Mouse (Mus musculus): ENCODE measurements around the gene Prkar1b.

Prkar1b gene

DNA sequence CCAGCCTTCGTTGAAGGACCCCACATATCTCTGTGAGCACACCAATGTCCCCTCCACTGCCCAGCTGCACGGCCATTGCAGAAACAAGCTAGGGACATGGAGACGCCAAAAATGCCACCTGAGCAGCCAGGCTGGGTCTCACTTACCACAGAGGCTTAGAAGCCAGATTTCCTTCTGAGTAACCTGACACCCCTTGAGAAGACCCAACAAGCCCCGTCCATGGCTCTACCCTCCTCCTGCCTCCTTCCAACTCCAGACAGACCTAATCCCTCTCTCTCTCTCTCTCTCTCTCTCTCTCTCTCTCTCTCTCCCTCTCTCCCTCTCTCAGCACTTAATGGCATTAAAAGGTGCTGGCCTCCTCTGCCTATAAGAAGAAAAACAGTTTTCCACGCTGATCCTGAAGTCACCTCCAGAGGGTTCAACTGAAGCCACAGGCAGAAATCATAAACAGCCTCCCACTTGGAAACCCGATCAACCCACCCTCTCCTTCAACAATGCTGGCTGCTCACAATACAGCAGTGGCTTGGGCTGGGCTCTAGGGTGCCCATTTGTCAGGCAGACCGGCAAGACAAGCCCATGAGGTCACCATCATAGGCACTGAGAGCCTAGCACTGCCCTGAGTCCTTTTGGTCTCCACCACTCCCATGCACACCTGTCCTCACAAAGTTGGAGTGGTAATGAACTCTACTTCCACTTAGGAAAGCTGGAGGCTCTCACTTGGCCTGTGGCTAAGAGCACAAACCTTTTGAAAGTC, 82.8 kb downstream of the Prkar1b start:
- no peak for DNase-seq (ENCODE audit: low read depth, low spot score)

DNA sequence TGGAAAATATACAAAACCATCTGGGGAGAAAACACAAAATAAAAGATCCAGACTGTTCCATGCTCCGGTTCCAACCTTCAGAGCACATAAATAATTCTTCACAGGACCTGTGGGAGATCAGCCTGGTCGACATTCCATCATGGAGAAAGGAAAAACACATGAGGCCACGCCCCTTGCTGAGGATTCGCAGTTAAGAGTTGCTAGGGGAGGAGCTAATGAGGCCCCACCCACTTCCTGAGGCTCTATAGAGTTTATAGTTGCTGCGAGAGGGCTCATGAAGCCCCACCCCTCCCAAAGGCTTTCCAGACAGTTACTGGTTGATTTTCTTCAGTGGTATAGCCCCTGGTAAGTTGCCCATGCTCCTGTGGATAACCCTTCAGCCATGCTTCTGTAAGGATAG, 85.2 kb downstream of the Prkar1b start:
- peak; percentile 94 for DNase-seq (ENCODE audit: low read depth, low spot score)

DNA sequence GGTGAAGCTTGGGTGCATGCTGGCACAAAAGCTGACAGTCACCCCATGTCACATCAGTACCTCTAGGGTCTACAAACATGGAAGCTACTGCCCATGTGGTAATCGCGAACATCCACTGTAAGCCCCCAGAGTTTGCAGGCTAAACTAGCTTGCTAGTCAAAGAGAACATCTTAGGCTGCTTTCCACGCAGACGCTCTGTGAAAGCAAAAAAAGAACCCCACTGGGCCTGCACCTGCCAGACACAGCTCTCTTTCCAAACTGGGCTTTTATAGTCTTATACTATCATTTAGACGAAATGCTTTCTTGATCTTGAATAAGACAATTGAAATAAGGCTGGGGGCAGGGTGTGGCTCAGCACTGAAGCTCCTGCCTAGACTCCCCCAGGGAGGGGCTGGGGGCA, 88.1 kb downstream of the Prkar1b start:
- DNase-seq (ENCODE audit: low read depth, low spot score) = peak; percentile 35

DNA sequence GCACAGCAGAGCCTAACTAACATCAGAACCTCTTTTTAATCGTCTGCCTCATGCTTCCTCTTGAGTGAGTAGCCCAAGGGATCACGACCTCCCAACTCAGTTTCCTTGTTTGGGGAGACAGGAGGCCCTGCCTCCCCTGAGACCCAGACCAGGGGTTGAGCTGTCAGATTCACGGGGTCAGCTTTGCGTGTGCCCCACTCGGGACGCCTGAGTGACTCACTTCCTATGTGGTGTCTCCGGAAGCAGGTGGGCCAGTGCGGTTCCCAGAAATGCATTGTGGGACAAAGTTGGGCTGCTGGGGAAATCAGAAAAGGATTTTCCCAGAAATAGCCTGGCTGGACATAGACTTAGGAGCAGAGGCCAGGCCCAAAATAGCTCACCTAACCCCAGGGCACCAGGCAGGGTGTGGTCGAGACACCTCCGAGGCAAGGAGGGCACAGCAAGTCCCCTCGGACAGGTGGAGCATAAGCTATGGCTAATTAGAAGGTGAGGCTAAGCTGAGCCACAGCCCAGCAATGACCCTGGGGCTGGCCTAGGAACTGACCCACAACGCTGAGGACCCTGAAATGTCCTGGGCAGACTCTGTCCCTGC, 89.2 kb downstream of the Prkar1b start:
- DNase-seq (ENCODE audit: low read depth, low spot score) = no peak

DNA sequence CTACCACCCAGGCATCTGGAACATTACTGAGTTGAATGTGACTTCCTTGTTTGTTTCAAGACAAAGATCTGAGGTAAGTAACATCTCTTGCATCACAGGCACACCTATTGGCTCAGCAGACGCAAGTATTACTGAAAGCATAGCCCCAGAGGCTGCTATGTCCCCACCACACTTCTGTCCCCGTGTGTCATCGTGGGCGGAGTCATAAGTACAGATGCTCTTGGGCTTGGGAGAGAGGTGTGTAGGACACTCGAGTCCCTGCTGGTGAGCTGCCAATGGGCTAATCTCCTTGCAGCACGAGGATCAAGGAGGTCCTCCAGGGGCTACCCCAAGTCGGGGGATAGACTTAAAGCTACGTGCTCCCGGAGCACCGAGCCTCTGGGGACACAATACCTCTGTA, 96.6 kb downstream of the Prkar1b start:
- no peak for DNase-seq (ENCODE audit: low read depth, low spot score)

DNA sequence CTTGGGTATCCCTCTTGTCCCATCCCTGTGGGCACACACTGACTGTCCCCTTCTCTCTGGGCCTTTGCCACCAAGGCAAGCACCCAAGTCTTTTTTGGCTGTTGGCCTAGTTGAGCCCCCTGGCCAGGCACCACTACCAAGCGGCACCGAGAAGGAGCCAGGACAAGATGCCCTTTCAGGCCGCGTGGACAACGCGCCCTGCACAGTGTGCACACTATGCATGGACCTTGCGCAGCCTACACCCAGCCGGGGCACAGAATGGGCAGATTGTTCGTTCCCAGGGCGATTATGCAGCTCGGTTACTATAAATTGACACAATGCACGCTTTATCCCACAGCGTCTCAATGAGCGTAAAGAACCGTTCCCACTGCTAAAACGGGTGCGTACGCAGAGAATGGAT, 98.5 kb downstream of the Prkar1b start:
- no peak for DNase-seq (ENCODE audit: low read depth, low spot score)

DNA sequence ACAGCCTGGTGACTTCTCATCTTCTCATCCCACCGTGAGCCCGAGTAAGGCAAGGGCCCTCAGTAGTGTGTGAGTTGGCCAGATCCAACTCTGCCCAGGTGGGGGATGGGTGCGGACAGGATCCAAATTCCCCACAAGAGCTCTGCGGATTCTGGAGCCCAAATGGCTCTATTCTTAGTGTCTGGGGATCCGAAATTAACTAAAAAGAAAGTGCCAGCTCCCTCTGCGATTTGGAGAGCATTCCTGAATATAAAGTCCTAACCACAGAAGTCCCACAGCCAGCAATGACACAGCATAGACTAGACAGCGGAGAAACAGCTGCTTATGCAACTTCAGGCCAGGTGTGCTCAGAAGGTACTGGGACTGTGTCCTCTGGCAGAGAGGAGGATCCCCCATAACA, 100.4 kb downstream of the Prkar1b start:
- DNase-seq (ENCODE audit: low read depth, low spot score) = no peak

DNA sequence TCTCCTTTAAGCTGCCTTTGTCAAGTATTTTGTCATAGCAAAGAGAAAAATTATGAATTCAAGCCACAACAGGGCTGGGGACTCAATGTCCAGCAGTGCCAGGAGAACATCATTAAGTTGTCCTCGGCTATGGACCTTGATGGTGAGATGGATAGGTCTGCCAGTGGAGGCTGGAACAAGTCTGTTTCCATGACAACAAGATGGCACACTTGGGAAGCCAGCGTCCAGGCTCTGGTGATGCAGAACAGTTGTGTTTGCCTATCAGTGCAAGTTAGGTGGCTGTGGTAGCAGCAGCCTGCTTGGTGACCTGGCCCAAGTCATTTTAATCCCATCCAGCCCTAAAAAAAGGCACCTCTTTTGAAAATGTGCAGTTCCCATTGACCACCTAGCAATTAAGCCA, 102.6 kb downstream of the Prkar1b start:
- DNase-seq (ENCODE audit: low read depth, low spot score) = no peak

DNA sequence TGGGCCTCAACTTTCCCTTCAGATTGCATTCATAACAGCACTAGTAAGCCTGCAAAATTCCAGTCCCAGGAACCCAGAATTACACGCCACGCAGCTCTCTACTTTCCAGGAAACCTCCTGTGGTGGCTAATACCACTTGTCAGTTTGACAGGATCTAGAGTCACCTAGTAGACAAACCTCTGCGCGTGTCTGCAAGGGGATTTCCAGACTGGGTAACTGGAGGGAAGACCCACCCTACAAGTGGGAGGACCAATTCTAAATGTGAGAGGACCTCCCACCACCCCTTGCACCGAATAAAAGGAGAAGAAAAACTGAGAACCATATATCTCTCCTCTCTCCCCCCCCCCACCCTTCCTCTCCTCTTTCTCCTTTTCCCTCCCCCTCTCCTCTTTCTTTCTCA, 103.2 kb downstream of the Prkar1b start:
- no peak for DNase-seq (ENCODE audit: low read depth, low spot score)

DNA sequence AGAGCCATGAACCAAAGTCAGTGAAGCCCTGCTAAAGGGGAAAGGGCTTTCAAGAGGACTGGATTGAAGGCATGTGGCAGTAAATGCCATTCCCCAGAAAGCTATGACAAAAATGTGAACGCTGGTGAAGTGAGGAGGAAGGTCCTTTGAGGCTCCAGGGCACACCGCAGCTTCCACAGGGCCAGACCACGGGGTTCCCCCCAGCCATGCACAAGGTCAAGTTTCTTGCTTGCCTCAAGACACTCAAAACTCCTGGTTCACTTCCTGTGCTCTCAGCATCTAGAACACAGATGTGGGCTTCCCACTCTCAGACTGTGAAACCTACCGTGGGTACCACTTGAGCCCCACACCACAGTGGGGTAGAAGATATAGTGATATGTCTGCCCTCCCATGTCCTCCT, 106.3 kb downstream of the Prkar1b start:
- no peak for DNase-seq (ENCODE audit: low read depth, low spot score)

DNA sequence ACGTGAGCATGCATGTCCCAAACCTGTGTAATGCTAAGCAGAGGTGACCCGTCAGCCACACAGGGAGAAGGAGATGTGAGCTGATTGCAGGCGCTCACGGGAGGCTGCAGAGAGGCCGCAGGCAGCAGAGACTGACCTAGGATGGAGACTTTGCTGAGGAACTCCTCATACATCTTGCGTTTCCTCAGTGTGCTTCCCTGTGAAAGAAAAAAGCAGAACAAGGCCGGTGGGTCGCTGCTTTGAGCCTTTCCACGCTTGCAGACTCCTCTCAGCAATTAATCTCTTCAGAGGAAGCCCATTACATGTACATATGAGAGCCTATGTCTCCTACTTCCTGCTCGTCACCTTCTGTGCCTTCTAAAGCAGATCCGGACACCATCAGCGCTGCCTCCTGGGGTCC, 107.5 kb downstream of the Prkar1b start:
- no peak for DNase-seq (ENCODE audit: low read depth, low spot score)

DNA sequence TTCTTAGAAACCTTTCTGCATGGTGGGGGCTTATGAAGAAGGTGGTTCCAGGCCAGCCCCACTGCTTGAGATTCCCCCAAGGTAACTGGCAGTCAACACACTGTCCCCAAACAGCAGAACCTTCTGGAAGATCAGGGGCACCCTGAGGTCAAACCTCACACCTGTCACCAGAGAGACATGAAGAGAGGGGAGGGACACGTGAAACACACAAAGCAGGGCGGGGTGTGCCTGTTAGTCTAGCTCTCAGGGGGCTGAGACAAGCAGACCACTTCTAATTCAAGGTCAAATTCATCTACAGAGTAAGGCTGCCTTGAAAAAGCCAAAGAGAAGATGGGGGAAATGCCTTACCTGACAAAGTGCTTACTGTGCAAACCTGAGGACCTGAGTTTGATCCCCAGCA, 114.6 kb downstream of the Prkar1b start:
- DNase-seq (ENCODE audit: low read depth, low spot score) = peak; percentile 25

DNA sequence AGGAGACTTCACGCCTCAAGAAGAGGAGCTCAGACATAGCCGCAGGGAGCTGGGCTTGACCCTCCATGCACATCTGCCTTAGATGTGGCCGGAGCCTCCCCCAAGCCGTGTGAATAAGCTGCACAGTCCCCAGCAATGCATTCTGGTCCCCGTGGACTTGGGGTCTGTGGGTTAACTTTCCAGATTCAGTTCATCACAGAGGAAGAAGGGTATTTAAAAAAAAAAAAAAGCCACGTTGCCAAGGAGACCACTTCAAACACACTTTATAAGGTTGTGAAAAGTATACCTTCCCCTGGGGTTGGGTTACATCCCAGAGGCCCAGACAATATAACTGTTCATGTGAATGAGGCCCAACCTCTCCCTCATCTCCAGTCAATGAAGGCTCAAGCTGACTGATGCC, 115.1 kb downstream of the Prkar1b start:
- no peak for DNase-seq (ENCODE audit: low read depth, low spot score)

DNA sequence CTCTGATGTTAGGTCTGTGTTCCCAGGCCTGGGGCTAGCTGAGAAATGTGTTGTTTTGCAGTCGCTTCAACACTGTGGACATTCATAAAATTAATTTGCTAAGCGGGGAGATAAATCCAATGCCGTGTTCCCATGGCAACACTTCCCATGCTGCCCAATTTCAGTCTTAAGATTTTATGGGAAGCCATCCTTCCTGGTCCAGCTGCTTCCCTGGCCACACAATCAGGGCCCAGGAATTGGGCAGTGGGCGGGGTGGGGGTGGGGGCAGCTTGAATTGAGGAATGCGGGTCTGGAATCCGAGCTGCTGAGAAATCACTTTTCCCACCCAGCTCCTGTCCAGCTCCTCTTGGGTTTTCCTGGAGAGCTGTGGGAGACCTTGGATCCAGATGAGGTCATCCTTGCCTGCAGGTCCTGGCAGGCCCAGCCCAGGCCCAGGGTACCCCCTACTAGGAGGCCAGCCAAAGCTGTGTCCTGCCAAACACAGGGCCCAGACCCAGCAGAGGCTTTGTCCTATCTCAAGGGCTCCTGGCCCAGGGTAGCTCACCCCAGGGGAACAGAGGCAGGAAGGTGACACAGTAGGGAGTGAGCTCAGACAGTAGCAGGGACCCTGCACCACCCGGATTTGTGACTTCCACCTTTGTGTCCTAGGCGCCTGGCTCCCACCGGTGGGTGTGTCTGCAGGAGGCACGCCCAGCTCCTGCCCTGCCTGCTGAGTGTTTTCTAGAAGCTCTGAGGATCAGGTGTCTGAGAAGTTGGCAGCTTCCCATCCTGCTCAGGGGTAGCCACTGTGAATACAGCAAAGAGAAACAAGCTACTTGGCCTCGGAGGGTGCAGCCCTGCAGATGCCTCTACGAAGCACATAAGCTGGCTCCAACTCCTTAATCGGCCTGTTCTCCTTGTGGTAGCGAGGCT, 116.1 kb downstream of the Prkar1b start:
- peak; percentile 69 for DNase-seq (ENCODE audit: low read depth, low spot score)

DNA sequence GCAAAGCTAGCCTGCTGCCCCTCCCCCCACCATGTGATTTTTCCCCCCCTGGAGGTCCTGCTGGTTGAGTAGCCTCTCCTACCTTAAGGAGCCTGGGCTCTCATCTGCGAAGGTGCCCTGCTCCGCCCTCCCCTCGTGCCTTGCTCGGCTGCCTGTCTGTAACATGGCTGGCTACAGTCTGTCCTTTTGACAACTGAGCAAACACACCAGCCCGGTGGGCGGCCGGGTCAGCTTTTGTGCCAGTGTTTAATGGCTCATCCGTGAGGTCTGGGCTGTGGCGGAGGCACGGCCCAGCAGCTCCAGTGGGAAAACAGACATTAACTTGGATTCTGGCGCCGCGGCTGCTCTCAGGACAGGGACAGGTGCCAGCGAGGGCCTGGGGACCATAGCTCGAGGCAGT, 122.2 kb downstream of the Prkar1b start:
- no peak for DNase-seq (ENCODE audit: low read depth, low spot score)

DNA sequence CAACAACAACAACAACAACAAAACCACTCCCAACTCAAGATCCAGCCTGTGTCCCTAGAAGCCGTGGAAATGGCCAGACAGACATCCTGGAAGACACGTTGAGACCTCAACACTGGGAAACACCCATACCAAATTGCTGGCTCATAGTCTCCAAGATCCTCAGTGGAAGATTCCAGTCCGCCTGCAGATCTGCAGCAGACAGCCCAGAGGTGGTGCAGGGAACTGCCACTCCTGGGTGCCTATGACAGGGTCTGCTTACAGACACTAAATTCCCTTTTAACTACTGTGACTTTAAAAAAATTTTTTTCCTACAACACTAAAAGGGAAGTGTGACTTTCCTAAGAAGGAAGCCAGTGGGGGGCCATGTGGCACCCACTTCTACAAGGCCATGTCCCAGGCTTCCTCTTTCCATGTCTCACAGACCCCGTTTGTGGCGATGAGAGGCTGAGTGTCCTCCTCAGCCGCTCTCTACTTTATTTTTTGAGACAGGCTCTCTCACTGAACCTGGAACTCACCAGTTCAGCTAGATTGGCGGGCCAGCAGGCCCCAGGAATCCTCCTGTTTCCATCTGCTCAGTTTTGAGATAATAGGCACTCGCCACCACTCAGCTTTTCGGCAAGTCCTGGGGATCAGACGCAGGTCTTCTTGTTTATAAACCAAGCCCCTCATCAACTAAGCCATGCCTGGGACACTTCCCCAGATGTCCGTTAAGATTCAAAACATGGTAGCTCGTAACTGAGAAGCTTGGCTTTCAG, 125.3 kb downstream of the Prkar1b start:
- DNase-seq (ENCODE audit: low read depth, low spot score) = no peak

DNA sequence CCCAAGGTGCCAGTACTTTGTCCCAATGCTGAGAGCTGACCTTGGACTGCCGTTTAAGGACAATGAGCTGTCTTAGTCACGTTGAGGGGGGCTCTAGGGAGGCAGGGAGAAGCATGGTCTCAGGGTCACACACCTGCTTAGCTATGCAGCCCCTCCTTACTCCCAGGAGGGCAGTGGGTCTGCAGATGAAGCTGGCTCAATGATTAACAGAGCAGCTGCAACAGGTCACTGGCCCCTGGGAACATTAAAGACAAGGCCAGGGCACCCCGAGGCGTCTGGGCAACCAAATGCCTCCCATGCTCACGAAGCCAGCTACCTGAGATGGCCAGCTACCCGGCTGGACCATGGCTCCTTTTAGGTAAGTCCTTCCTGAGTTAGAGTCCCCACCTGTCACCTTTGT, 129.2 kb downstream of the Prkar1b start:
- no peak for DNase-seq (ENCODE audit: low read depth, low spot score)

DNA sequence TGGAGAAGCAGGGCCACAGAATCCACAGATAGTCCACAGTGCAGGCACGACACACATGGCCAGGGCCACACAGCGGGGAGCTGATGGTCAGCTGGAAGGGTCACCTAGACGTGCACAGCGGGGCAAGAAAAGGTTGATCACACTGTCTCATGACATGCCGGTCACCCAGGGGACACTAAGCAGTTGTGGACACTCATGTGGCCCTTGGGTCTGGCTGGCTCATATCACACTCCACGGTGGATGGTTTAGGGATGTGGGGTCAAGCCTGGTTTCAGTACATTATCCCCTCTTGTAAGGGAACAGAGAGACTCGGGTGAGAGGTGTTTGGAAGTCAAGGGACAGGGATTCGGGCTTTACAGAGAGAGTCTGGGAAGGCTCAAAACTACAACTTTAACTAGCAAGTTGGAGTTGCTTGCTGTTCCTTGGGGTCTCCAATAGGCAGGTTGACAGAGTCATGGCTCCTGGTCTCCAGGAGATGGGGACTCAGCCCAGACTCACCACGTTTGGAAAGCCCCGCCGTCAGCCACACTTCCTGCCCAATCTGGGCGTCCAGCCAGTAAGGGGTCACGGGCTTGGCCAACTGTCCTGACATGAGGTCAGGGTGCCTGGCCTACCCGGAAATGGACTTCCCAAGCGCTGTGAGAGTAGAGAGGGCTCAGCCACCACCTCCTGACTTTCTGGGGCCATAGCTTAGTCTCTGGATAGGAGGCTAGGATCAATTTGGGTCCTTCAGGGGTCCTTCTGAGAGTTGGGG, 132.3 kb downstream of the Prkar1b start:
- DNase-seq (ENCODE audit: low read depth, low spot score) = no peak

DNA sequence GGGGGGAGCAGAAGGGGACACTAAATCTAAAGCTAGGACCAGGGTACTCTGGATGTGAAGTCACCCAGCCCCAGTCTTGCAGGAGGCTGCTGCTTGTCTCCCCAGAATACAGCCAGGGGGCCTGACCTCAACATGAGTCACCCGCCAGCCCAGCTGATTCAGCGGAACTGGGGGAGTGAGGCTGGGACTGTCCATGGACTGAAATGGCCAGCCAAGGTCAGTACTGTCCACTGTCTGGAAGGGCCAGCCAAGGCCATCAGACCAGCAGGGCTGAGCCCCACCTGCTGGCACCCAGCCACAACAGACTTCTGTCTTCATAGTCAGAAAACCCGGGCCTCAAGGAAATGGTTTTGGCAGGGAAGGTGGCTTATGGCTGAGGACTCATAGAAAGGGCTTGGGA, 134.7 kb downstream of the Prkar1b start:
- DNase-seq (ENCODE audit: low read depth, low spot score) = no peak

DNA sequence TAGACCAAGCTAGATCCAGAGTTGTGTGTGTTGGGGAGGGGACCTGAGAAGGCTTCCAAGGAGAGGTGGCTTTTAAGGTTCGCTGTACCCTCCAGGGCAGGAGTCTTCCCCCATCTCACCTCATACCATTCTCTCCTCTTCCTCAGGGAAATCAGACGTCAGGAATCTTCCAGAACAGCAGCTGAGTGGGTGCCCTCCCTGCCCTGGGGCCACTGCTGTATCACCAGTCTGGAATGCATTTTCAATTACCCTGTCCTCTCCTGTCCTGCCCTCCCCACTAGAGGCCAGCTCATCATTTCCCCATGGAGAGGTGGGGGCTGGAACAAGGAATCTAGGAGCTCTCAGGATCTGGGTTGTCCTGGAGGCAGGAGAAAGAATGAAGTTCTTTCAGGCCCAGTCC, 139.2 kb downstream of the Prkar1b start:
- DNase-seq (ENCODE audit: low read depth, low spot score) = no peak

DNA sequence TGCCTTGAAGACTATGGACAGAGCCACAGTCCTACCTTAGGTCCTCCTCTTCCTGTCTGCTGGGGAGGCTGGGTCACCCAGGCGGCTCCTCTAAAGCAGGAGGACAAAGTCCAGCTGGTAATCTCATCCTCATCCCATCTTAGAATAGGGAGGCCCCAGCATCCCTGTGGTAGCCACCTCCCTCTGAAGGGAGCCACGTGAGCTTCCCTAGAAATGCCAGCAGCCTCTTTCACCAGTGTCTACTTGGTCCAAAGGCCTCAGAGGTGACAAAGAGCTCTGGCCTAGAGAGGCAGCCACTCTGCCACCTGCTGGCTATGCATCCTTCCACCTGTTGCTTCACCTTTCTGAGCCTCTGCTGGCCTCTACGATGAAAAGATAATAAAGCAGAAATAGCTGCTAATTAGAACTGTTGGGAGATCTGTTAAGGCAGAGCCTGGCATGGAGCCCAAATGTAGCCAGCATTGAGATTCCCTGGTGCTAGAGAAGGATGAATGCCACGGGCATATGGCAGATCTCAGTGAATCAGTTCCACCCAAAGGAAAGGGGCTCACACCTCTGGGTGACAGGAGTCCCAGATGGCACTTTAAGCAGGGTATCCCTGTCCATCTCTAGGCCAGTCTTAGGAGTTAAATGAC, 142.5 kb downstream of the Prkar1b start:
- DNase-seq (ENCODE audit: low read depth, low spot score) = peak; percentile 28

Data from R1 (cell line).